Mouse (Mus musculus): ENCODE data around the gene Arvcf. TPM values are rescaled to one million over a fixed set of nuclear protein-coding genes. Genes with fewer than 3 reads are reported as not detected.
A peak's percentile ranks its signal among the peaks of the same experiment; 100 is the strongest.

The Arvcf gene
- polyA plus RNA-seq, 1 experiment: 55.9 TPM

GRCm38 (mm10) chr16:18351313-18352055, 3.5 kb downstream of the Arvcf start:
- TF ChIP-seq POLR2A (IDR thresholded peaks at IDR 0.05; ENCODE audit: low read depth, low read length): no peak
- TF ChIP-seq CTCF (IDR thresholded peaks at IDR 0.05; ENCODE audit: extremely low read depth, insufficient read depth, insufficient read length, insufficient replicate concordance): peak; percentile 42; the same call in 1 of the 2 replicates
- Histone ChIP-seq H3K27me3 (ENCODE audit: control insufficient read depth, insufficient read depth, low read length) (peaks cover 6% of the 10 kb centered on the region), H3K27ac (ENCODE audit: insufficient read depth, low read length) (no peak overlapping the region), H3K4me1 (ENCODE audit: control insufficient read depth, insufficient read depth, insufficient read length) (no peaks in the 10 kb centered on the region), H3K4me3 (ENCODE audit: extremely low read depth, insufficient read depth, insufficient read length) (no peak overlapping the region), H3K36me3 (ENCODE audit: control insufficient read depth, insufficient read depth, low read length) (no peaks in the 10 kb centered on the region)
- peak in 1 of 2 experiments; percentile 18 for DNase-seq (ENCODE audit: low read depth in 1 of 2, low spot score in 2 of 2)
- WGBS: 55% methylated on average over 5 of the region's 5 CpGs

GRCm38 (mm10) chr16:18353106-18353505, 5.1 kb downstream of the Arvcf start:
- H3K27me3 ChIP-seq (ENCODE audit: control insufficient read depth, insufficient read depth, low read length): peaks cover 5% of the 10 kb centered on the region
- H3K36me3 ChIP-seq (ENCODE audit: control insufficient read depth, insufficient read depth, low read length): no peaks in the 10 kb centered on the region
- WGBS: 89% methylated on average over 1 of the region's 1 CpGs
- TF ChIP-seq POLR2A (IDR thresholded peaks at IDR 0.05; ENCODE audit: low read depth, low read length) (no peak), CTCF (IDR thresholded peaks at IDR 0.05; ENCODE audit: extremely low read depth, insufficient read depth, insufficient read length, insufficient replicate concordance) (no peak)
- no peak overlapping the region for H3K4me3 ChIP-seq (ENCODE audit: extremely low read depth, insufficient read depth, insufficient read length)
- no peak for DNase-seq (ENCODE audit: low read depth in 1 of 2, low spot score in 2 of 2)
- no peak overlapping the region for H3K27ac ChIP-seq (ENCODE audit: insufficient read depth, low read length)
- no peaks in the 10 kb centered on the region for H3K4me1 ChIP-seq (ENCODE audit: control insufficient read depth, insufficient read depth, insufficient read length)

- no peak for DNase-seq (ENCODE audit: low read depth in 1 of 2, low spot score in 2 of 2)
- H3K4me1 ChIP-seq (ENCODE audit: control insufficient read depth, insufficient read depth, insufficient read length): no peaks in the 10 kb centered on the region
- H3K36me3 ChIP-seq (ENCODE audit: control insufficient read depth, insufficient read depth, low read length): no peaks in the 10 kb centered on the region
- 91% methylated on average over 1 of the region's 1 CpGs for WGBS
- H3K27ac ChIP-seq (ENCODE audit: insufficient read depth, low read length): no peak overlapping the region
- H3K4me3 ChIP-seq (ENCODE audit: extremely low read depth, insufficient read depth, insufficient read length): no peak overlapping the region
- no peak for TF ChIP-seq CTCF (IDR thresholded peaks at IDR 0.05; ENCODE audit: extremely low read depth, insufficient read depth, insufficient read length, insufficient replicate concordance)
- TF ChIP-seq POLR2A (IDR thresholded peaks at IDR 0.05; ENCODE audit: low read depth, low read length): no peak
- H3K27me3 ChIP-seq (ENCODE audit: control insufficient read depth, insufficient read depth, low read length): no peaks in the 10 kb centered on the region
Observed at GRCm38 (mm10) chr16:18356961-18357360, 9.0 kb downstream of the Arvcf start.

- H3K4me3 ChIP-seq (ENCODE audit: extremely low read depth, insufficient read depth, insufficient read length): no peak overlapping the region
- DNase-seq (ENCODE audit: low read depth in 1 of 2, low spot score in 2 of 2): no peak
- WGBS: 89% methylated on average over 6 of the region's 6 CpGs
- no peak overlapping the region for H3K27ac ChIP-seq (ENCODE audit: insufficient read depth, low read length)
- no peaks in the 10 kb centered on the region for H3K4me1 ChIP-seq (ENCODE audit: control insufficient read depth, insufficient read depth, insufficient read length)
- no peaks in the 10 kb centered on the region for H3K36me3 ChIP-seq (ENCODE audit: control insufficient read depth, insufficient read depth, low read length)
- no peaks in the 10 kb centered on the region for H3K27me3 ChIP-seq (ENCODE audit: control insufficient read depth, insufficient read depth, low read length)
- no peak for TF ChIP-seq CTCF (IDR thresholded peaks at IDR 0.05; ENCODE audit: extremely low read depth, insufficient read depth, insufficient read length, insufficient replicate concordance)
- TF ChIP-seq POLR2A (IDR thresholded peaks at IDR 0.05; ENCODE audit: low read depth, low read length): no peak
Observed at GRCm38 (mm10) chr16:18357977-18358376, 10.0 kb downstream of the Arvcf start.

GRCm38 (mm10) chr16:18360151-18360805, 12.3 kb downstream of the Arvcf start:
- no peaks in the 10 kb centered on the region for H3K27me3 ChIP-seq (ENCODE audit: control insufficient read depth, insufficient read depth, low read length)
- H3K27ac ChIP-seq (ENCODE audit: insufficient read depth, low read length): no peak overlapping the region
- WGBS: 88% methylated on average over 6 of the region's 6 CpGs
- no peak overlapping the region for H3K4me3 ChIP-seq (ENCODE audit: extremely low read depth, insufficient read depth, insufficient read length)
- no peaks in the 10 kb centered on the region for H3K4me1 ChIP-seq (ENCODE audit: control insufficient read depth, insufficient read depth, insufficient read length)
- TF ChIP-seq CTCF (IDR thresholded peaks at IDR 0.05; ENCODE audit: extremely low read depth, insufficient read depth, insufficient read length, insufficient replicate concordance) (no peak), POLR2A (IDR thresholded peaks at IDR 0.05; ENCODE audit: low read depth, low read length) (no peak)
- H3K36me3 ChIP-seq (ENCODE audit: control insufficient read depth, insufficient read depth, low read length): no peaks in the 10 kb centered on the region
- no peak for DNase-seq (ENCODE audit: low read depth in 1 of 2, low spot score in 2 of 2)

DNA sequence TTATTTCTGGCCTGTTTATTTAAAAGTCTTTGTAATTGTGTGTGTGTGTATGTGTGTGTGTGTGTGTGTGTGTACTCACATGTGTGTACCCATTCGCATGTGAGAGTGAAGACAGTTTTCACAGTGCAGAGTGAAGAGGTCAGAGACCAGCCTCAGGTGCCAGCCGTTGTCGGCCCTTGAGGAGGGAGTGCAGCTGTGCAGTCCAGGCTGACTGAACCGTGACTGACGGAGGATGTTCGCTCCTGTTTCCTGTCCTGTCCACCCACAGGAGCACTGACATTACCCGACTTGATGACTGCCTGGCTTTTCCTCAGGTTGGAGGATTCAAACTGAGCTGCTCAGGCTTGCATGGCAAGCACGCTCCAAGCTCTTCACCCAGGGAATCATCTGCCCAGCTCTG, 15.0 kb downstream of the Arvcf start:
- 46% methylated on average over 8 of the region's 8 CpGs for WGBS
- TF ChIP-seq CTCF (IDR thresholded peaks at IDR 0.05; ENCODE audit: extremely low read depth, insufficient read depth, insufficient read length, insufficient replicate concordance) (no peak), POLR2A (IDR thresholded peaks at IDR 0.05; ENCODE audit: low read depth, low read length) (no peak)

DNA sequence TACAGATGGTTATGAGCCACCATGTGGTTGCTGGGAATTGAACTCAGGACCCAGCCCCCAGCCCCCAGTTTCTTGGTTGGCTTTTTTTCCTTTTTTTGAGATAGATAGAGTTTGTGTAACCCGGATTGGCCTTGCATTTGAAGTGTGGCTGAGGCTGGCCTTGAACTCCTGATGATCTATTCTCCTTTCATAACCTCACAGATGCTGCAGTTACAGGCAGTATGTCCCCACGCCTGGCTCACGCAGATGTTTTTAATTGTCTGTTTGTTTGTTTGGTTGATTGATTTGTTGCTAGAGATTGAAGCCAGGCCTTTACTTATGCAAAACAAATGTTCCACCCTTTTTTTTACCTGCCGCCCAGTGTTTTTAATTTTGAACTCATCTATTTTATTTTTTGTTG, 18.9 kb downstream of the Arvcf start:
- no peak for TF ChIP-seq POLR2A (IDR thresholded peaks at IDR 0.05; ENCODE audit: low read depth, low read length)
- TF ChIP-seq CTCF (IDR thresholded peaks at IDR 0.05; ENCODE audit: extremely low read depth, insufficient read depth, insufficient read length, insufficient replicate concordance): no peak
- H3K27me3 ChIP-seq (ENCODE audit: control insufficient read depth, insufficient read depth, low read length): no peaks in the 10 kb centered on the region
- no peaks in the 10 kb centered on the region for H3K4me1 ChIP-seq (ENCODE audit: control insufficient read depth, insufficient read depth, insufficient read length)
- no peaks in the 10 kb centered on the region for H3K36me3 ChIP-seq (ENCODE audit: control insufficient read depth, insufficient read depth, low read length)
- no peak for DNase-seq (ENCODE audit: low read depth in 1 of 2, low spot score in 2 of 2)
- whole genome bisulfite sequencing: 90% methylated on average over 4 of the region's 4 CpGs
- H3K27ac ChIP-seq (ENCODE audit: insufficient read depth, low read length): no peak overlapping the region
- H3K4me3 ChIP-seq (ENCODE audit: extremely low read depth, insufficient read depth, insufficient read length): no peak overlapping the region

More for the DNA sequence above, 15.0 kb downstream of the Arvcf start:
- Histone ChIP-seq H3K36me3 (ENCODE audit: control insufficient read depth, insufficient read depth, low read length) (no peaks in the 10 kb centered on the region), H3K4me3 (ENCODE audit: extremely low read depth, insufficient read depth, insufficient read length) (no peak overlapping the region), H3K27ac (ENCODE audit: insufficient read depth, low read length) (no peak overlapping the region), H3K4me1 (ENCODE audit: control insufficient read depth, insufficient read depth, insufficient read length) (no peaks in the 10 kb centered on the region), H3K27me3 (ENCODE audit: control insufficient read depth, insufficient read depth, low read length) (no peaks in the 10 kb centered on the region)
- no peak for DNase-seq (ENCODE audit: low read depth in 1 of 2, low spot score in 2 of 2)
